Mouse (Mus musculus) kidney, postnatal 4 days (tissue): Measurements from ENCODE around the gene Sh2d1b2.

Source experiments
- DNase-seq, 2 experiments: peaks; one replicate each; pipeline ENCODE4 v3.0.0; 2021; ENCODE audit warnings: mixed read lengths in 2 of 2

Gene Sh2d1b2

GRCm38 (mm10) chr1:170282415-170283129 is 50.0 kb downstream of the Sh2d1b2 start:
- no peak for DNase-seq

GRCm38 (mm10) chr1:170292239-170292951 is 59.8 kb downstream of the Sh2d1b2 start:
- peak; percentile 52 to 69 for DNase-seq

- DNase-seq: no peak
Measured at GRCm38 (mm10) chr1:170293257-170293656, 60.7 kb downstream of the Sh2d1b2 start.

- DNase-seq: no peak
Measured at GRCm38 (mm10) chr1:170294786-170295570, 62.4 kb downstream of the Sh2d1b2 start.

- DNase-seq: no peak
Measured at GRCm38 (mm10) chr1:170299496-170299895, 66.9 kb downstream of the Sh2d1b2 start.

- DNase-seq: no peak
Measured at GRCm38 (mm10) chr1:170301686-170302085, 69.1 kb downstream of the Sh2d1b2 start.

- no peak for DNase-seq
Measured at GRCm38 (mm10) chr1:170302456-170302855, 69.9 kb downstream of the Sh2d1b2 start.

- DNase-seq: no peak
Measured at GRCm38 (mm10) chr1:170303103-170303502, 70.6 kb downstream of the Sh2d1b2 start.
